Mouse (Mus musculus): ENCODE data around the gene Ccnyl1. TPM values are rescaled to one million over a fixed set of nuclear protein-coding genes. Genes with fewer than 3 reads are reported as not detected.

Ccnyl1 gene
- total RNA-seq, 2 experiments from 2014 or later, result 14.4 to 19.5 TPM

DNA sequence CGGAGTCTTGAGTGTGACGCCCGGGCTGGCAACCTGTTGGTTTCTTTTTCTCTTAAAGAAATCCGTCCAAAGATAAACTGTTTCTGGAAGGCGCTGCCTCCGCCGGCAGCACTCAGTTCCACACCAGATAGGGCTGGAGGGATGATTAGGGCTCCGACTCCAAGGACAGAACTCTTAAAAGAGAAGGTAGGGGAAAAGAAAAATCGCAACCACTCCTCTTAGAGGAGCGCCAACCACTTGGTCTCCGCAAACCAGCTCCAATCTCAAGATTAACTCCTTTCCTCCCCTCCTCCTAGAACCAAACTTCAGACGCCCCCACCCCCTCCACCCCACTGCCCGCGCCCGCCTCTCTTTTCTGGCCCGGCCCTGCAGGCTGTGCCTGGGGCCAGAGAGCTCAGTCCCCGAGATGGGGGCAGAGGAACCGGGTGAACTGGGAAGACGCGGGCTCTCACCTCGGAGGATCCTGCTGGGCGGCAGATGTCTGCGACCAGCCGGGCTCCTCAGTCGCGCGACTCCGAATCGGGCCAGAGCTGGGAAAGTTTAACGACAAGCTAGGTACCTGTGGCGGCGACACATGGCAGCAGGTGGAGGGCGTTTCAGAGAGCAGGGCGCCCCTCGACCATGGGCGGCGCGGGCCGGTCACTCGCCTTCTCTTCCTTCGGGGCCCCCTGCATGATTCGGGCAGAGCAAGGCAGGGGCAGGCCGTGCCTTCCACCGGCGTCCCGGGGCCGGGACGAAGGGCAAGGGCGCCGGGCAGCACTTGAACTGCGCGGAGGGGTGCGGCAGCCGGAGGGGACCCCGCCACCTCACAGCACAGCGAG is 46.6 kb downstream of the Ccnyl1 start:
- DNase-seq (ENCODE audit: extremely low spot score in 1 of 2, low spot score in 1 of 2), result no peak

DNA sequence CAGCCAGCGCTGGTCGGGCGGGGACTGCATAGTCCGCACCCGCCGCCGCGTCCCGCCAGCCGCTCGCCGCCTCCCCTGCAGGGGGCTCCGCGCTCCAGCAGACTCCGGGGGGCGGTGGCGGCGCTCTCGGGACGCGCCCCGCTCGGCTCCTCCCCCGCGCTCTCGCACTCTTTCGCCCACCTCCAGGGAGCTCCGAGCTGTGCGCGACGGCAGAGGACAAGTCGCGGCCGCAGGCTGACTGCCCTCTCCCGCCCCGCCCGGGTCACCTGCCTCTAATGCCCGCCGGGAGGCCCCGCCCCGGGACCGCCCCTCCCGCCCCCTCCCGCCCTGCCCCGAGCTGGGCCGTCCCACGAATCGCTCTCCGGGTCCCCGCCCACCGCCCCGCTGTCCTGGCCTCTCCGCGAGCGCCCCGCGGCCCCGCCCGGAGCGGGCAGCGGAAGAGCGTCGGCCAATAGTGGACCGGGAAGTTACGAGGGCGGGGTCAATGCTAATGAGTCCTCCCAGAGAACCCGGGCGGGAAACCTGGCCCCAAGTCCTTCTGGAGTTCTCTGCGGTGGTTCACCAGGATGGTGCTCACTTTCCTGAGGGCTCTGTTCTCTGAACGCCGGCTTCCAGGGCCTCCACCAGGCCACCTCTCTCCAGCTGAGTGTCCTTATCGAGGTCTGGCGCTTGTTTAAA is 47.4 kb downstream of the Ccnyl1 start, which contains the start of gene Fzd5:
Gene Fzd5, minus strand, starts transcription at position 250 of the 678 bp plus-strand sequence.
- DNase-seq (ENCODE audit: extremely low spot score in 1 of 2, low spot score in 1 of 2), result peak; percentile 37 to 47

DNA sequence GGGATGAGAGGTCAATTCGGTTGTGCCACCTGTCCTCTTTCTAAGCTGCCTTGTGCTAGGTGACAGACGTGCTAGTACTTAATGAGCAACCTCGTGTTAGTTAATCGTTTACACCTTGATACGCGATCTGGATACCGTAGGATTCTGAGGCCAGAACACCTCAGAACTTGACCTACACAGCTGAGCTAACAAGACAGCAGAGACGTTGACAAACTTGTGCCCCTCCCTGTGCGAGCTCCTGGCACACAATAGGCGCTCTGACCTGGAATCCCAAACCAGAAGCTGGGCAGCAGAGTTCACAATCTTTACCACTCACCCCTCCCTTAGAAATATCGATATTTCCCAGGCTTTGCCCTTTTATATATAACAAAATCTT is 47.9 kb downstream of the Ccnyl1 start:
- no peak for DNase-seq (ENCODE audit: extremely low spot score in 1 of 2, low spot score in 1 of 2)

DNA sequence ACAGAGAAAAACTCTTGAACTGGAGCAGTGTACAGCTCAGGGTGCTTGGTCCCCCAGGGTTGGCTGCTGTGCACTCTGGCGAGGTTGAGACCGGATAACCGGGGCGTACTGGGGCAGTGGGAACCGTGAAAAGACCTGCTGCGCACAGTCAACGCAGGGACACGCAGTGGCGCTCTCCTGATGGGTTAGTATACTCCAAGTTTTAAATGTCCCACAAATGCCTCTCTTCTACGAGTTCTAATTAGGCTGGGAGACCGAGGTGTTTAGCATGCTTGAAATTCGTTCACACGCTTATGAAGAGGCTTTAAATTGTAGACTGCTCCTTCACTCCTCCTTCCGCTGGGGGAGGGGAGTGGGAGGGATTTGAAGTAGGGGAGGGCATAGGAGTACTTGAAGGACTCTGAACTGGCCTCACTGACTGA is 48.4 kb downstream of the Ccnyl1 start:
- DNase-seq (ENCODE audit: extremely low spot score in 1 of 2, low spot score in 1 of 2), result no peak

DNA sequence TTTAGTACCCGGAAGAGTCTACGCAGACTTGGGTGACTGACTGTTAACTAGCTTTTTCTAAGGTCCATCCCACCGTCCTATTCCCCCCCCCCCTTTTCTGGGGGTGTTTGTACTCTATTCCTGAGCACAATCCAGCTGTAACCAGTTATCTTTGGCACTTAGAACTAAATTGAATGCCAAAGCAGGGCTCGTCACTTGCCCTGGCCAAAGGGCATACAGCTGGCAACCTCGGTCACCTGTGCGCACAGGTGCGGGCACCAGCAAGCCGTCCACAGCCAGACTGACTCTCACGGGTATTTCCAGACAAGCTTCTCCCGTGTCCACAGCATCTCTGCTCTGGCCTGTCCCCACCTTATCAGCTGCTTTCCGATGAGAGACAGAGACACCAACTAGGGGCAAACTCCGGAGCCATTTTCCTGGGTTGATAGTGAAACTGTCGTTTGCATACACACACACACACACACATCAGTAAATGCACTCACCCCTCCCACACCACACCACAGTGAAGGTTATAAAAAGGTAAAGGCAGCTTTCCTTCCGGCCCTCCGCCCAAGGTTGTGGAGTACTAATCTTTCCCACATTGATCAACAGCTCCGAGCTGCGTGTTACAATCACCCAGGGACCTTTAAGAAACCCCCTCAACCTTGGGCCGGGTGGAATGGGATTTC is 52.6 kb downstream of the Ccnyl1 start:
- no peak for DNase-seq (ENCODE audit: extremely low spot score in 1 of 2, low spot score in 1 of 2)

DNA sequence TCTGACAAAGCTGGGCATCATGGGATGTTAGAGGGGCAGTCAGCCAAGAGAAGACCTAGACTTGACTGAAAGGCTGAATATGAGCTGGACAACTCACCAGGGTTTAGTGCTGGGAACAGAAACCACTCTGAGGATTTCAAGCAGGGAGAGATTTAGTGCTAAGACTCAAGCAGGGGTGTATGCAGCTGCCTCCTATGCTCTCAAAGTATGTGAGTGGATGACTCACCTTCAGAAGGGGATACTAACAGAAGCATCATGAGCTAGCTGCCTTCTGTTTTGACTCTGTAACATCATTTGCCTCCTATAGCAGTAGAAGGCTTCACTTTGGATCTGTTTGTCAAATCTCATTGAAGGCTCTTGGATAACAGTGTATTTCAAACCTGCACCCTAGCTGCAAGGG is 54.4 kb downstream of the Ccnyl1 start:
- DNase-seq (ENCODE audit: extremely low spot score in 1 of 2, low spot score in 1 of 2), result no peak

DNA sequence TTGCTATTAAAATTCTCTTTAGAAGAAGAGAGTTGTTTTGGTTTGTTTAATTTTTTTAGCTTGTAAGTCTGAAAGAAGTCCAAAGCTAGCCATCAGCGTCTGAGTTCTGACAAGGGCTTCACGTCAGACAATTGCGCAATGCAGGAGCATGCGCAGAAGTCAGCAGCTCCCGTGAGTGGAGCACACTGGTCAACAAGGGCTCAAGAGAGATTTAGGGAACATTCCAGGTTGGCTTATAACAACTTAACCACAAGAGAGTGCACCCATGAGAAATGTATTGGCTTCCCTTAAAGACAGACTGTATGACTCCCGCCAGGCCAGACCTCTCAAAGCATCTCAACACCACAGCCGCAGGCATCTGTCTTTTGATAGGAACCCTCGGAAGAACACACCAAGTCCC is 62.9 kb downstream of the Ccnyl1 start:
- no peak for DNase-seq (ENCODE audit: extremely low spot score in 1 of 2, low spot score in 1 of 2)

DNA sequence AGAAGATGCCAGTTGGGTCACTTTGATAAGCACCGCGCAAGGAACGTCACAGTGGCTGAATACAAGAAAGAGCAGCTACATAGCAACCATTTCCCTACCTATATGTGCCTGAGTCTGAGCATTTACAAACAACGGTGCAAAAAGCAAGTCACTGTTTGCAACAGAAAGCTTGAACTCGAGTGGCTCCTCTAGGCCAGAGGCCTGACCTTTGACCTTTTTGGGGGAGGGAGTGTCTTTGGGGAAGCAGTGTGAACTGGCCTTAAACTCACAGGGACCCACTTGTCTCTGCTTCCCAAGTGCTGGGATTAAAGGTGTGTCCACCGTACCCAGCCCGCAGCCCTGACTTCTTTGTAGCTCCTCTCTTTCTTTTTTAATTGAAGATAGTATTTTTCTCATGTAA is 63.4 kb downstream of the Ccnyl1 start:
- DNase-seq (ENCODE audit: extremely low spot score in 1 of 2, low spot score in 1 of 2), result no peak

DNA sequence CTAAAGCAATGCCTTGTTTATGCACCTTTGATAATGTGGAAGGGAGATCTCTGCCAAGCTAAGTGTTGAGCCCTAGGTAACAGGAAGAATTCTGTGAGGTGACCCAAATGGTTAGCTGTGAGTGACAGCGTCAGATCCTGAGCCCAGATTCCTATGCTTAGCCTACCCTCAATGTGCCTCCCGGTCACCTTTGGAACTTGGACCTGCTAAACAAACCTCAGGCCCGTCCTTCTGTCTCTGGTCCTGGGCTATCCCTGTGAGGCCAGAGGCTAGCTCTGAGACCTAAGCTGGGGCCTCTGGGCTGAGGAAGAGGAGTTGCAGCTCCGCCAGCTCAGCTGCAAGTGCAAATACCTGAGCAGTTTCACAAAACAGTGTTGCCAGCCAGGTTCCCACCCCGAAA is 64.4 kb downstream of the Ccnyl1 start:
- DNase-seq (ENCODE audit: extremely low spot score in 1 of 2, low spot score in 1 of 2), result no peak

DNA sequence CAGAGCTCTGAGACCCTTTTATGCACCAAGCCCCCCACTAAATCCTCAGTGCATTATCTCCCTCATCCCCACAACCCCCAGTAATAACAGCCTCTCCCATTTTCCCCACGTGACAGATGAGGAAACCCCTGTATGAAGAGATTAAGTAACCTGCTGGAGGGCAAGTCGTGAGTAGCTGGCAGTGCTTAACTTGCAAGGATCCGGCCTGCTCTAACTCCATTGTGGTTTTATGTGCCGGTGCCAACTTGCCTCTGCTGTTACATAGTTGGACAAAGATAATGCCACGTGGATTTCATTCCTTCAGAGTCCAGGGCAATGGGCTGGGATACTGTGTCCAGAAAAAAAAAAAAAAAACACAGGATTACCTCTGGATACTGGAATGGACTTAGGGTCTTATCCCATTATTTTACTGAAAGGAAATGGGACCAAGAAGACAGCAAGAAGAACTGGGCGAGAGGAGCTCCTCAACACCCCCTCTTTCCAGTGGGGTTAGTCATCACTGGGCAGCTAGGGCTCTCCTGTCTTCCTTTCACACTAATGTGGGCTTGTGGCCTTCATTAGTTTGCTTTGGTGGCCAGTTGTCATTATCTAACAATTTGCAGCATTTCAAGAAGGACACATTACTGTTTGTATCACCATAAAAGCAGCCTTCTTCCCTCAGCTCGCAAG is 65.8 kb downstream of the Ccnyl1 start:
- no peak for DNase-seq (ENCODE audit: extremely low spot score in 1 of 2, low spot score in 1 of 2)

DNA sequence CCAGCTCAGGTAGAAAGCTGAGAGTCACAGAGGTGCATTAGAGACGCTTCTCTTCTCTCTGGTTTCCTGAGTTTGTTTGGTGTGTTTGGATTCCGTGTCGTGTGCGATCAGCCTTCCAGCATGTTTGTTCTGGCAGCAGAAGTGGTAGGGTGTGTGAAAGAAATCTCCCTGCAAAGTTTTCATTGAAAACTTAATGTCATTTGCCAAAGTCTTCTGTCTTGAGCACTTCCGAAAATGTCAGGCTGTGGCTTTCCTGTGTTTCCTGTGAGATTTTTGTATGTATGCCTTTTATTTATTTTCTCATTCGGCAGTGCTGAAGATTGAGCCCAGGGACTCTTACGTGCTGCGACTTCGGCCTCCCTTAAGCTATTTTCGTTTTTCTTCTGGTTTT is 66.4 kb downstream of the Ccnyl1 start:
- DNase-seq (ENCODE audit: extremely low spot score in 1 of 2, low spot score in 1 of 2), result no peak

DNA sequence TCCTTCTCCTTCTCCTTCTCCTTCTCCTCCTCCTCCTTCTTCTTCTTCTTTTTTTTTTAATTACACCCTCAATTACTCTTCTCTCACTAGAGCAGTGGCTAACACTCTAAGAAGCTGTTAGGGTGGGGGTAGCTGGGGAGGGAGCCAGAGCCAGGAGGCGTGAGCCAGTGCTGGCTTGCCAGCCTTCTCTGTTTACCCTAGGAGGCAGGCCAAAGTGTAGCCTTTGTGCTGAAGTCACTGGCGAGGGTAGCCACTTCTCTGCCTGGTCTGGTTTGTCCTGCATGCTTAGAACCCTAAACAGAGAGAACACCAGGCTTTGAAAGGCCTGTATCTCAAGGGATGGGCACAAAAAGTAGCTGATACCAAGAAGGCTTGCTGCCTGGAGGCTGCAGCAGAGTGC is 67.0 kb downstream of the Ccnyl1 start:
- no peak for DNase-seq (ENCODE audit: extremely low spot score in 1 of 2, low spot score in 1 of 2)

DNA sequence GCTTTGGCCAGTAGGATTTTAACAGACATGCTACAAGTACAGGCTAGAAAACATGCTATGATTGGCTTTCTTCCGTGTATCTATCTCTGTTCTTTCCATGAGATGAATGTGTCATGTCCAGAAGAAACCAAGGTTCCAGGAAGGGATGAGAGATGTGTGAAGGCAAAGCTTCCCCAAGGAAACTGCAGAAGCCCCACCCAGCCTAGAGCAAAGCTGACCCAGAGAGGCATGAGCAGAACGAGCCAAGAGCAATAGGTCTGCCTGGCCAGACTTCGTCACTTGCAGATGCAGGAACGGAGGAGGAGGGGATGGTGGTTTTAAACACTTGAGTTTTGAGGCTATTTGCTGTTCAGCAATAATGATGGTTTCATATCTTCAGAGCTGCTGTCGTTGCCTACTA is 67.5 kb downstream of the Ccnyl1 start:
- DNase-seq (ENCODE audit: extremely low spot score in 1 of 2, low spot score in 1 of 2), result no peak

DNA sequence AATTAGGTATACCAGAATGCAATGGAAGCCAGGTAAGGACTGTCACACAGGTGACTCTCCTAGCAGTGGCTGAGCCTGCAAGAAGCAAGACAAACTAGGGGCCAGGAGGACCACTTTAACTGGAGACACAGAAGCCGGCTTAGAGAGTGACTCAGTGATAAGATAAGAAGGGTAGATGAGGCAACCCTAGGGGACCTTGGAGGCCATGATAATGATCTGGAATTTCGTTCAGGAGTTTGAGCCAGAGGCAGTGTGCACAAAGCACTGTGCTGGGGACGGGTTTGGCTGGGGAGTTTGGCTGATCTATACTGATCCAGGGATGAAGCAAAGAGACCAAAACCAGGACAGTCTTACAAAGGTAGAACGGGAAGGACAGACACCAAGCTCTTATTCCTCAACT is 71.4 kb downstream of the Ccnyl1 start:
- no peak for DNase-seq (ENCODE audit: extremely low spot score in 1 of 2, low spot score in 1 of 2)

DNA sequence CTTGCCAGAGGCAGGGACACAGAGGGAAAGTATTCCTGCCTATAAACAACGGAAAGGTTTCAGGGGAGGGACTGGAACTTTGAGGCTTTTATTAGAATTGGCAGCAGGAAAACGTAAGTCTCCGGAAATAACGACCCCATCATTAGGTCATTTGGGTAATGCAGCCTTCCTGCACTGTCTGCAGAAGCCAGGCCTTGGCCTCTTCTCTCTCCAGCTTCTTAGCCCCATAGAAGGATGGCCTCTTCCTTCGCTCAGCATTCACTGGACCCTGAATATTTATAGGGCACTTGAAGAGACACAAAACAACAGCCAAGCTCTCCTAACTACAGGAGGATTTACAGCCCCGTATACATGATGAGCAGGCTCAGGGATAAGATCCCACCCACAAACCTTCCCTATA is 79.9 kb downstream of the Ccnyl1 start:
- DNase-seq (ENCODE audit: extremely low spot score in 1 of 2, low spot score in 1 of 2), result no peak

DNA sequence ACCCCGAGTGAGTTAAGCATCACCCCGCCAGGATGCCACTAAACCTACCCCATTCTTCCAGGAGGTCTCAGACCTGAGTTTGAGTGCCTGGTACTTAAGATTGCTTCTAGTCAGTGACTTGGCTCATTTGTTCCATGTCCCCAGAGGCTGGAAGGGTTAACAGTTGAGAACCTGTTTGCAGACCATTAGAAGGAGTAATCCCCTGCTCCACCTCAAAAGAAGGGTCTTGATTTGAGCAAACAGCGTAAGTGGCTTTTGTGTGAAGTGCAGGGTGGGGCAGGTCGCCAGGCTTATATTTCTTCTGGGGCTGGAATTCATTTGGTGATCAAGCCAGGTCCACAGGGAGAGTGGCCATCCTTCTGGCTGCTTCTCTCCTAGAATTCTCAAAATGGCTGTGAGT is 83.0 kb downstream of the Ccnyl1 start:
- no peak for DNase-seq (ENCODE audit: extremely low spot score in 1 of 2, low spot score in 1 of 2)

Other genes with a start within 250 kb of the Ccnyl1 start
- 10 to 100 TPM; 48.8 to 51.7 TPM for gene Creb1, start 157.8 kb upstream of the Ccnyl1 start, total RNA-seq (2021)
- 10 to 100 TPM in 1 of 2 experiments, 1 to 10 TPM in 1; 9.4 to 10.4 TPM for gene Mettl21a, start 73.2 kb upstream of the Ccnyl1 start, total RNA-seq (2021)
- gene Fzd5, start 47.3 kb downstream of the Ccnyl1 start, total RNA-seq (2021), result 1 to 10 TPM in 1 of 2 experiments, under 1 TPM in 1; 0.79 to 1.0 TPM